Mouse (Mus musculus) gastrocnemius, adult 2 months (tissue): Measurements from ENCODE around the gene Lce1b. TPM values are rescaled to one million over a fixed set of nuclear protein-coding genes. Genes with fewer than 3 reads are reported as not detected.

ENCODE experiments used
- DNase-seq: peaks from one replicate; pipeline ENCODE4 v3.0.0; 2022
- H3K27ac ChIP-seq: fragments of 200-600 bp; 2 replicates; pipeline ENCODE4 v1.8.1; 2022; ENCODE audit warnings: mild to moderate bottlenecking
- H3K4me3 ChIP-seq: fragments of 200-600 bp; 2 replicates; pipeline ENCODE4 v1.8.1; 2022; ENCODE audit warnings: mild to moderate bottlenecking, moderate library complexity
- CTCF ChIP-seq: fragments of 200-600 bp; IDR thresholded peaks from 2 replicates; pipeline ENCODE4 v1.8.1; 2022; ENCODE audit warnings: antibody characterized with exemption, mild to moderate bottlenecking, moderate library complexity
- intact Hi-C: fragments of 180-260 bp; cut with DNase I; formaldehyde crosslinking; loops from one replicate; pipeline ENCODE4 v1.15.1; 2025
- total RNA-seq, 2 experiments: library from RNA; stranded (reverse); gene quantifications; 2 replicates each; pipeline ENCODE4 v1.2.3; 2021

The Lce1b gene
- total RNA-seq, 2 experiments from 2014 or later = not detected

DNA sequence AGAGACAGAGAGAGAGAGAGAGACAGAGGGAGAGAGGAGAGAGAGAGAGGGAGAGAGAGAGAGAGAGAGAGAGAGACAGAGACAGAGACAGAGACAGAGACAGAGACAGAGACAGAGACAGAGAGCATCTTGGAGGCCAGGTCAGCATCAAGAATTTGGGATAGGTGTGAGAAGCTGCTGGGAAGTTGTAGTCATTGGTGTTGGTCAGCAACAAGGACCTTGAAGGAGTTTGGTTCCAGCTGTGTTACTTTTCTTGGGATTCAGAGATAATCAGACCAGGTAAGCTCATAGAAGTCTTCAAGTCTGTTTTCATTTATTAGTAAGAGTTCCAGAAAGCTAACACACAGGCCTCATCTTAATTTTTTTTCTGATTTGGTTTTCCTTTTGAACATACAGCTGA is 49.3 kb downstream of the Lce1b start, which contains the start of gene 2210017I01Rik:
Gene 2210017I01Rik, minus strand, starts transcription at position 101 of the 400 bp plus-strand sequence.
- DNase-seq = no peak
- no peak for TF ChIP-seq CTCF
- H3K4me3 ChIP-seq = no peak within 1 kb of the TSS
- intact Hi-C loops = no loop called here
- H3K27ac ChIP-seq = no peak within 1 kb of the TSS

Other genes with a start within 250 kb of the Lce1b start
- gene Sprr2i, start 248.9 kb downstream of the Lce1b start, total RNA-seq = not detected
- gene Sprr2j-ps, start 238.8 kb downstream of the Lce1b start, total RNA-seq = not detected
- gene Gm9774, start 227.5 kb downstream of the Lce1b start, total RNA-seq = 1 to 10 TPM; 2.6 to 6.5 TPM
- not detected for gene Sprr2k, start 224.3 kb downstream of the Lce1b start, total RNA-seq
- gene Sprr1b, start 218.1 kb downstream of the Lce1b start, total RNA-seq = not detected
- gene Sprr3, start 198.2 kb downstream of the Lce1b start, total RNA-seq = not detected
- not detected for gene Sprr1a, start 171.0 kb downstream of the Lce1b start, total RNA-seq
- gene Sprr4, start 156.4 kb downstream of the Lce1b start, total RNA-seq = not detected
- gene 2310046K23Rik, start 122.4 kb downstream of the Lce1b start, total RNA-seq = not detected
- gene Ivl, start 83.2 kb downstream of the Lce1b start, total RNA-seq = not detected
- not detected for gene Smcp, start 67.9 kb downstream of the Lce1b start, total RNA-seq
- not detected for gene 2210017I01Rik, start 49.4 kb downstream of the Lce1b start, total RNA-seq
- gene Lce6a, start 35.3 kb downstream of the Lce1b start, total RNA-seq = not detected
- not detected for gene Lce1a1, start 8.6 kb downstream of the Lce1b start, total RNA-seq
- not detected for gene Lce1a2, start 13.4 kb upstream of the Lce1b start, total RNA-seq
- not detected for gene Lce1c, start 22.3 kb upstream of the Lce1b start, total RNA-seq
- not detected for gene Lce1d, start 30.3 kb upstream of the Lce1b start, total RNA-seq
- not detected for gene Lce1e, start 52.1 kb upstream of the Lce1b start, total RNA-seq
- gene Lce1f, start 63.4 kb upstream of the Lce1b start, total RNA-seq = not detected
- not detected for gene Gm38119, start 82.2 kb upstream of the Lce1b start, total RNA-seq
- gene Lce1g, start 95.4 kb upstream of the Lce1b start, total RNA-seq = not detected
- gene Lce1h, start 108.1 kb upstream of the Lce1b start, total RNA-seq = not detected
- gene Lce1i, start 122.0 kb upstream of the Lce1b start, total RNA-seq = not detected
- not detected for gene Lce1j, start 133.6 kb upstream of the Lce1b start, total RNA-seq
- not detected for gene Lce1k, start 151.0 kb upstream of the Lce1b start, total RNA-seq
- not detected for gene Kprp, start 170.3 kb upstream of the Lce1b start, total RNA-seq
- not detected for gene Lce1l, start 194.4 kb upstream of the Lce1b start, total RNA-seq
- gene 2310050C09Rik, start 213.3 kb upstream of the Lce1b start, total RNA-seq = not detected